Mouse (Mus musculus) myocyte (in vitro differentiated cells): Measurements from ENCODE around the gene Cfap221.

Experiments
- MAX ChIP-seq: IDR thresholded peaks from one replicate; pipeline ENCODE4 v1.6.1; 2011; ENCODE audit warnings: low read depth, mild to moderate bottlenecking, control low read depth
- MYOD1 ChIP-seq, 3 experiments: IDR thresholded peaks; one replicate each; pipeline ENCODE4 v1.6.1; 2011; ENCODE audit warnings: control low read depth in 2 of 3, low read depth in 2 of 3, mild to moderate bottlenecking in 2 of 3, moderate library complexity in 1 of 3; ENCODE audit not compliant: insufficient read length in 2 of 3, control insufficient read depth in 1 of 3
- MYOG ChIP-seq, 3 experiments: IDR thresholded peaks; one replicate each; pipeline ENCODE4 v1.6.1; 2011; ENCODE audit warnings: control low read depth in 2 of 3, low read depth in 2 of 3, mild to moderate bottlenecking in 2 of 3; ENCODE audit not compliant: insufficient read length in 2 of 3, control insufficient read depth in 1 of 3, insufficient read depth in 1 of 3
- POLR2A ChIP-seq: IDR thresholded peaks from one replicate; pipeline ENCODE4 v1.6.1; 2011; ENCODE audit warnings: low read depth, mild to moderate bottlenecking, control low read depth, moderate library complexity; ENCODE audit not compliant: insufficient read length
- POLR2AphosphoS2 ChIP-seq: IDR thresholded peaks from one replicate; pipeline ENCODE4 v1.6.1; 2011; ENCODE audit warnings: low read depth, control low read depth; ENCODE audit not compliant: insufficient read length
- SRF ChIP-seq: IDR thresholded peaks from one replicate; pipeline ENCODE4 v1.6.1; 2011; ENCODE audit warnings: low read depth; ENCODE audit not compliant: control insufficient read depth, insufficient read length
- TCF12 ChIP-seq: IDR thresholded peaks from one replicate; pipeline ENCODE4 v1.6.1; 2011; ENCODE audit warnings: mild to moderate bottlenecking, control low read depth; ENCODE audit not compliant: poor library complexity, insufficient read depth, severe bottlenecking
- TCF3 ChIP-seq: IDR thresholded peaks from one replicate; pipeline ENCODE4 v1.6.1; 2011; ENCODE audit warnings: low read depth, control low read depth; ENCODE audit not compliant: insufficient read length
- USF1 ChIP-seq: IDR thresholded peaks from one replicate; pipeline ENCODE4 v1.6.1; 2011; ENCODE audit warnings: low read depth, mild to moderate bottlenecking, control low read depth, moderate library complexity

DNA sequence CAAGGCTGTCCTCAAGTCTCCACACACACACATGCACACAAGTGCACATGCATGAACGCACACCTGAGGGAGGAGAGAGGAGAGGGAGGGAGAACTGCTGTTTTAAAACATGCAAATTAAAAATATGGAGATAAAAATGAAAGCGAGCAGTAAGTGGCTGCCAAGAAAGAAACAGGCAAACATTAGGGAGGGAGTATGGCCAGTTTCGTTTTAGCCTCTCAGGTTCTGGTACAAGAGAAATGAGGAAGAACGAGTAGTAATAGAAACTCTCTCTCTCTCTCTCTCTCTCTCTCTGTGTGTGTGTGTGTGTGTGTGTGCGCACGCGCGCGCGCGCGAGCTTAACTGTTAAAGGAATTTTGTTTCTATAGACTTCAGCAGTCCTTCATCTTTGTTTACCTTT lies 22.4 kb upstream of the Cfap221 start:
- no peak for TF ChIP-seq POLR2A
- TF ChIP-seq USF1: no peak
- TF ChIP-seq TCF3: no peak
- no peak for TF ChIP-seq MYOG (IDR thresholded peaks at IDR 0.05; ENCODE audit: control insufficient read depth in 1 of 3, insufficient read depth in 1 of 3, insufficient read length in 2 of 3, low read depth in 2 of 3)
- no peak for TF ChIP-seq TCF12
- TF ChIP-seq MAX: no peak
- no peak for TF ChIP-seq SRF
- no peak for TF ChIP-seq MYOD1 (IDR thresholded peaks at IDR 0.05; ENCODE audit: control insufficient read depth in 1 of 3, insufficient read length in 2 of 3, low read depth in 2 of 3)
- TF ChIP-seq POLR2AphosphoS2: no peak
